Comparison of ENCODE assay signal across 10 mouse cellular contexts in genomic region chr2:167541761-167542160, GRCm38 (mm10). TPM values are rescaled to one million over a fixed set of nuclear protein-coding genes. Genes with fewer than 3 reads are reported as not detected.
DNase-seq lines count a peak whose midpoint lies in the region; ATAC-seq and TF ChIP-seq lines count a peak whose summit lies in the region.
"Had no signal": no experiment of that assay in that cellular context is flagged by ENCODE, and none has a peak within 500 bp of the region (broad histone marks: within the 10 kb centered on the region; RNA-seq: fewer than 3 reads in every experiment).

No protein-coding gene starts in this region.

- no peak for TF ChIP-seq POLR2A in myocyte (IDR thresholded peaks at IDR 0.05; ENCODE audit: insufficient read length, low read depth)

- H3ac ChIP-seq in myocyte (ENCODE audit: control insufficient read depth, insufficient read length), result no peak overlapping the region

- TF ChIP-seq CTCF in forebrain, postnatal 0 days (IDR thresholded peaks at IDR 0.05; ENCODE audit: low read depth), result no peak
- TF ChIP-seq CTCF in kidney, postnatal 0 days (IDR thresholded peaks at IDR 0.05; ENCODE audit: low read depth), result no peak

- H3K4me3 ChIP-seq in forebrain, embryonic 12.5 days (replicated peaks), result no peak overlapping the region; the same call in 1 of the 2 replicates
- no peak overlapping the region for H3K4me3 ChIP-seq in forebrain, postnatal 0 days (ENCODE audit: low read depth, low read length)
- peak overlapping the region; percentile 44; the same call in 1 of the 2 replicates for H3K4me3 ChIP-seq in kidney, postnatal 0 days (replicated peaks; ENCODE audit: low read depth, low read length)
- peak overlapping the region; percentile 82 for H3K4me3 ChIP-seq in embryonic facial prominence, embryonic 13.5 days
- peak overlapping the region; percentile 59 for H3K4me3 ChIP-seq in myocyte

- H3K79me2 ChIP-seq in myocyte (ENCODE audit: control insufficient read depth, insufficient read depth), result peaks cover 33% of the 10 kb centered on the region

- peak overlapping the region; percentile 13; the same call in 1 of the 2 replicates for H3K4me2 ChIP-seq in forebrain, embryonic 12.5 days
- H3K4me2 ChIP-seq in forebrain, postnatal 0 days (ENCODE audit: low read depth), result no peak overlapping the region
- peak overlapping the region; percentile 60 for H3K4me2 ChIP-seq in kidney, postnatal 0 days (ENCODE audit: low read length)
- peak overlapping the region; percentile 89 for H3K4me2 ChIP-seq in embryonic facial prominence, embryonic 13.5 days
- H3K4me2 ChIP-seq in myocyte (ENCODE audit: low read depth), result peak overlapping the region; percentile 98

- 0 out of 2 replicates have a peak overlapping the region, but pooled peaks have one; percentile 38 for H3K27ac ChIP-seq in forebrain, embryonic 12.5 days
- no peak overlapping the region for H3K27ac ChIP-seq in forebrain, postnatal 0 days (ENCODE audit: low read depth, low read length)
- H3K27ac ChIP-seq in kidney, postnatal 0 days, result peak overlapping the region; percentile 65
- peak overlapping the region; percentile 99 for H3K27ac ChIP-seq in embryonic facial prominence, embryonic 13.5 days

- H3K9me3 ChIP-seq in forebrain, embryonic 12.5 days, result no peaks in the 10 kb centered on the region
- no peaks in the 10 kb centered on the region for H3K9me3 ChIP-seq in forebrain, postnatal 0 days (ENCODE audit: low read length)
- H3K9me3 ChIP-seq in kidney, postnatal 0 days (replicated peaks; ENCODE audit: low read length), result no peaks in the 10 kb centered on the region
- no peaks in the 10 kb centered on the region for H3K9me3 ChIP-seq in embryonic facial prominence, embryonic 13.5 days

- no peak for ATAC-seq in forebrain, embryonic 12.5 days (ENCODE audit: low FRiP score)
- ATAC-seq in forebrain, postnatal 0 days, result no peak
- no peak for ATAC-seq in kidney, postnatal 0 days (replicated peaks; ENCODE audit: low FRiP score, low read depth)
- ATAC-seq in embryonic facial prominence, embryonic 13.5 days (ENCODE audit: insufficient number of reproducible peaks, insufficient read depth, low FRiP score, low TSS enrichment, low read depth), result no peak

- H3K9ac ChIP-seq in forebrain, embryonic 12.5 days, result no peak overlapping the region
- H3K9ac ChIP-seq in forebrain, postnatal 0 days, result no peak overlapping the region
- peak overlapping the region; percentile 59; the same call in 1 of the 2 replicates for H3K9ac ChIP-seq in kidney, postnatal 0 days (ENCODE audit: low read depth, low read length)
- H3K9ac ChIP-seq in embryonic facial prominence, embryonic 13.5 days, result peak overlapping the region; percentile 93

- H3K4me1 ChIP-seq in forebrain, embryonic 12.5 days, result peaks cover 59% of the 10 kb centered on the region
- H3K4me1 ChIP-seq in forebrain, postnatal 0 days (ENCODE audit: insufficient read depth), result 0 out of 2 replicates have a peak, but pooled peaks cover 2% of the 10 kb centered on the region
- peaks cover 22% of the 10 kb centered on the region for H3K4me1 ChIP-seq in kidney, postnatal 0 days (replicated peaks; ENCODE audit: insufficient read depth, low read length)
- H3K4me1 ChIP-seq in embryonic facial prominence, embryonic 13.5 days, result peaks cover 58% of the 10 kb centered on the region

- no peak for DNase-seq in forebrain, postnatal 0 days
- DNase-seq in kidney, postnatal 0 days (ENCODE audit: low spot score), result no peak
- DNase-seq in kidney, postnatal 25 days, result no peak
- no peak for DNase-seq in thymus, postnatal 14 days
- DNase-seq in gastrocnemius, adult 18-20 months (ENCODE audit: low spot score), result no peak
- DNase-seq: gastrocnemius, postnatal 10 days had no signal

- 71% methylated on average over 12 of the region's 12 CpGs for whole genome bisulfite sequencing in forebrain, embryonic 12.5 days
- 80% methylated on average over 12 of the region's 12 CpGs for WGBS in forebrain, postnatal 0 days
- WGBS in kidney, postnatal 0 days, result 73% methylated on average over 12 of the region's 12 CpGs
- WGBS in embryonic facial prominence, embryonic 13.5 days, result 49% methylated on average over 12 of the region's 12 CpGs

- H3K36me3 ChIP-seq in forebrain, embryonic 12.5 days (replicated peaks), result no peaks in the 10 kb centered on the region
- H3K36me3 ChIP-seq in forebrain, postnatal 0 days (ENCODE audit: insufficient read depth), result no peaks in the 10 kb centered on the region
- H3K36me3 ChIP-seq in kidney, postnatal 0 days (ENCODE audit: insufficient read depth, low read length), result no peaks in the 10 kb centered on the region
- H3K36me3 ChIP-seq in embryonic facial prominence, embryonic 13.5 days, result peaks cover 39% of the 10 kb centered on the region
- H3K36me3 ChIP-seq in myocyte (ENCODE audit: control insufficient read depth, insufficient read depth), result no peaks in the 10 kb centered on the region

- H3K27me3 ChIP-seq in forebrain, embryonic 12.5 days, result peaks cover 53% of the 10 kb centered on the region
- H3K27me3 ChIP-seq in forebrain, postnatal 0 days (ENCODE audit: insufficient read depth, low read length), result peaks cover 22% of the 10 kb centered on the region
- no peaks in the 10 kb centered on the region for H3K27me3 ChIP-seq in kidney, postnatal 0 days (ENCODE audit: insufficient read depth, low read length)
- H3K27me3 ChIP-seq in embryonic facial prominence, embryonic 13.5 days, result peaks cover 8% of the 10 kb centered on the region
- no peaks in the 10 kb centered on the region for H3K27me3 ChIP-seq in myocyte (ENCODE audit: control insufficient read depth, insufficient read depth, insufficient read length)

TF ChIP-seq in myocyte, 11 proteins besides CTCF, POLR2A, EP300 and RAD21:
- no peak for TF ChIP-seq REST (IDR thresholded peaks at IDR 0.05; ENCODE audit: insufficient read depth, insufficient read length)
- no peak for TF ChIP-seq TCF12 (IDR thresholded peaks at IDR 0.05; ENCODE audit: insufficient read depth, poor library complexity, severe bottlenecking)
- TF ChIP-seq MYOG (IDR thresholded peaks at IDR 0.05; ENCODE audit: control insufficient read depth in 1 of 3, insufficient read depth in 1 of 3, insufficient read length in 2 of 3, low read depth in 2 of 3), result no peak
- TF ChIP-seq E2F4 (IDR thresholded peaks at IDR 0.05; ENCODE audit: insufficient read depth), result no peak
- TF ChIP-seq CEBPB (IDR thresholded peaks at IDR 0.05; ENCODE audit: insufficient read depth, poor library complexity, severe bottlenecking), result no peak
- TF ChIP-seq USF1 (IDR thresholded peaks at IDR 0.05; ENCODE audit: low read depth), result no peak
- TF ChIP-seq TCF3 (IDR thresholded peaks at IDR 0.05; ENCODE audit: insufficient read length, low read depth), result no peak
- no peak for TF ChIP-seq MYOD1 (IDR thresholded peaks at IDR 0.05; ENCODE audit: control insufficient read depth in 1 of 3, insufficient read length in 2 of 3, low read depth in 2 of 3)
- TF ChIP-seq SRF (IDR thresholded peaks at IDR 0.05; ENCODE audit: control insufficient read depth, insufficient read length, low read depth), result no peak
TF ChIP-seq in myocyte: peak in this region for 0.

RNA-seq across cellular contexts. Expression of gene Snai1, which starts 3.8 kb away (rescaled TPM):
- polyA plus RNA-seq in forebrain, embryonic 12.5 days (2016; fragmentation: Nextera tagmentation; extraction: Ambion mirVana), result 11.8 and 14.6 TPM in 2 replicates
- total RNA-seq in forebrain, postnatal 0 days (2014; rRNA removed), result 1.3 and 1.4 TPM in 2 replicates
- polyA plus RNA-seq in forebrain, postnatal 0 days (2015; fragmentation: Nextera tagmentation; extraction: Ambion mirVana), result 3.3 and 4.4 TPM in 2 replicates
- polyA plus RNA-seq in kidney, postnatal 0 days (2015; fragmentation: Nextera tagmentation; extraction: Ambion mirVana), result 33.9 and 36.1 TPM in 2 replicates
- 113 and 129 TPM in 2 replicates for polyA plus RNA-seq in embryonic facial prominence, embryonic 13.5 days (2015; fragmentation: Nextera tagmentation; extraction: Ambion mirVana)
- polyA plus RNA-seq in myocyte (2012; fragmentation: generic; extraction: Trizol), result 48.5 TPM
- total RNA-seq in gastrocnemius, adult 18-20 months (2021), result 1 to 10 TPM in 1 of 2 experiments, under 1 TPM in 1; 0.73 to 1.0 TPM
- total RNA-seq: common myeloid progenitor, adult 5-6 weeks had no signal

RNA-seq across cellular contexts. Expression of gene Spata2, which starts 49.1 kb away (rescaled TPM):
- polyA plus RNA-seq in forebrain, embryonic 12.5 days (2016; fragmentation: Nextera tagmentation; extraction: Ambion mirVana), result 19.6 and 23.0 TPM in 2 replicates
- total RNA-seq in forebrain, postnatal 0 days (2014; rRNA removed), result 26.9 and 28.9 TPM in 2 replicates
- polyA plus RNA-seq in forebrain, postnatal 0 days (2015; fragmentation: Nextera tagmentation; extraction: Ambion mirVana), result 31.8 and 36.6 TPM in 2 replicates
- 14.3 and 15.5 TPM in 2 replicates for polyA plus RNA-seq in kidney, postnatal 0 days (2015; fragmentation: Nextera tagmentation; extraction: Ambion mirVana)
- 15.4 TPM in 2 replicates for polyA plus RNA-seq in embryonic facial prominence, embryonic 13.5 days (2015; fragmentation: Nextera tagmentation; extraction: Ambion mirVana)
- polyA plus RNA-seq in myocyte (2012; fragmentation: generic; extraction: Trizol), result 30.5 TPM
- total RNA-seq in gastrocnemius, adult 18-20 months (2021), result 10 to 100 TPM; 18.4 to 19.5 TPM

RNA-seq across cellular contexts. Expression of gene Rnf114, which starts 49.3 kb away (rescaled TPM):
- polyA plus RNA-seq in forebrain, embryonic 12.5 days (2016; fragmentation: Nextera tagmentation; extraction: Ambion mirVana), result 126 and 129 TPM in 2 replicates
- total RNA-seq in forebrain, postnatal 0 days (2014; rRNA removed), result 66.1 and 79.5 TPM in 2 replicates
- polyA plus RNA-seq in forebrain, postnatal 0 days (2015; fragmentation: Nextera tagmentation; extraction: Ambion mirVana), result 84.5 and 88.6 TPM in 2 replicates
- polyA plus RNA-seq in kidney, postnatal 0 days (2015; fragmentation: Nextera tagmentation; extraction: Ambion mirVana), result 77.0 and 78.7 TPM in 2 replicates
- 88.4 and 91.9 TPM in 2 replicates for polyA plus RNA-seq in embryonic facial prominence, embryonic 13.5 days (2015; fragmentation: Nextera tagmentation; extraction: Ambion mirVana)
- polyA plus RNA-seq in myocyte (2012; fragmentation: generic; extraction: Trizol), result 40.9 TPM
- total RNA-seq in gastrocnemius, adult 18-20 months (2021), result 10 to 100 TPM; 37.5 to 45.6 TPM

Comparison
In these comparisons a context has a peak if more than half of its experiments do, and no peak if none do; other contexts are left out.
1. H3K4me3 ChIP-seq: peak in kidney, postnatal 0 days (single experiment), embryonic facial prominence, embryonic 13.5 days (single experiment) and myocyte (single experiment); none in forebrain, embryonic 12.5 days (single experiment) and forebrain, postnatal 0 days (single experiment).
2. H3K9ac ChIP-seq: peak in kidney, postnatal 0 days (single experiment) and embryonic facial prominence, embryonic 13.5 days (single experiment); none in forebrain, embryonic 12.5 days (single experiment) and forebrain, postnatal 0 days (single experiment).